Mouse (Mus musculus) telencephalon, adult 2 months (tissue): ENCODE measurements around the gene Vmn2r17.

ENCODE experiments used
- DNase-seq: peaks from one replicate; pipeline ENCODE4 v3.0.0-alpha.2; 2011; ENCODE audit warnings: low read depth, low spot score

Gene Vmn2r17

GRCm38 (mm10) chr5:109419388-109419787 is at the start of gene Vmn2r17:
Gene Vmn2r17, plus strand, starts transcription at chr5:109419688.
- DNase-seq = no peak

GRCm38 (mm10) chr5:109466576-109467506 is 47.4 kb downstream of the Vmn2r17 start:
- DNase-seq = no peak

- no peak for DNase-seq
Measured at GRCm38 (mm10) chr5:109506729-109507128, 87.2 kb downstream of the Vmn2r17 start.
